Mouse (Mus musculus) adrenal gland, postnatal 36 days (tissue): ENCODE data around the gene Gm42906. TPM values are rescaled to one million over a fixed set of nuclear protein-coding genes. Genes with fewer than 3 reads are reported as not detected.
A peak's percentile ranks its signal among the peaks of the same experiment; 100 is the strongest.

Experiments used
- DNase-seq, 2 experiments: peaks; one replicate each; pipeline ENCODE4 v3.0.0; 2021; ENCODE audit warnings: mixed read lengths in 1 of 2
- long read RNA-seq, 2 experiments: library from polyadenylated mRNA; stranded (forward); transcript quantifications; one replicate each; pipeline ENCODE4 v2.0.0; 2021; ENCODE audit warnings: borderline sequencing depth in 2 of 2
- total RNA-seq, 2 experiments: library from RNA; stranded (reverse); gene quantifications; 2 replicates each; pipeline ENCODE4 v1.2.3; 2021

The Gm42906 gene
- not detected for total RNA-seq
- long read RNA-seq, experiment 1, partial matches to known transcripts, result 0 of 7 reads
- long read RNA-seq, experiment 1, other reads (novel, unspliced or antisense), result 7 of 7 reads
- long read RNA-seq, experiment 2, partial matches to known transcripts, result 0 of 5 reads
- long read RNA-seq, experiment 2, other reads (novel, unspliced or antisense), result 5 of 5 reads

- no peak for DNase-seq
Measured at GRCm38 (mm10) chr5:151428113-151428756, at the start of gene Gm42906. Gene Gm42906, minus strand, starts transcription at chr5:151428163.

- DNase-seq, result no peak
Measured at GRCm38 (mm10) chr5:151445695-151446094, 17.7 kb upstream of the Gm42906 start.

- DNase-seq, result no peak
Measured at GRCm38 (mm10) chr5:151435106-151435505, 7.1 kb upstream of the Gm42906 start.

- no peak for DNase-seq
Measured at GRCm38 (mm10) chr5:151426466-151426865, 1.5 kb downstream of the Gm42906 start.

GRCm38 (mm10) chr5:151422692-151423091 is 5.3 kb downstream of the Gm42906 start:
- DNase-seq, result no peak

GRCm38 (mm10) chr5:151421859-151422258 is 6.1 kb downstream of the Gm42906 start:
- no peak for DNase-seq

- no peak for DNase-seq
Measured at GRCm38 (mm10) chr5:151418551-151418950, 9.4 kb downstream of the Gm42906 start.

- DNase-seq, result peak; percentile 50 to 51
Measured at GRCm38 (mm10) chr5:151417421-151418038, 10.4 kb downstream of the Gm42906 start.

GRCm38 (mm10) chr5:151416988-151417387 is 11.0 kb downstream of the Gm42906 start:
- DNase-seq, result no peak

GRCm38 (mm10) chr5:151413617-151414016 is 14.3 kb downstream of the Gm42906 start:
- DNase-seq, result no peak

- DNase-seq, result no peak
Measured at GRCm38 (mm10) chr5:151412666-151413463, 15.1 kb downstream of the Gm42906 start.

- DNase-seq, result no peak
Measured at GRCm38 (mm10) chr5:151410006-151410405, 18.0 kb downstream of the Gm42906 start.

- no peak for DNase-seq
Measured at GRCm38 (mm10) chr5:151409282-151409681, 18.7 kb downstream of the Gm42906 start.

- no peak for DNase-seq
Measured at GRCm38 (mm10) chr5:151408124-151408900, 19.7 kb downstream of the Gm42906 start.

- DNase-seq, result no peak
Measured at GRCm38 (mm10) chr5:151407493-151407892, 20.5 kb downstream of the Gm42906 start.

GRCm38 (mm10) chr5:151406276-151406675 is 21.7 kb downstream of the Gm42906 start:
- no peak for DNase-seq

GRCm38 (mm10) chr5:151405314-151405903 is 22.6 kb downstream of the Gm42906 start:
- no peak for DNase-seq

- DNase-seq, result no peak
Measured at GRCm38 (mm10) chr5:151403586-151403985, 24.4 kb downstream of the Gm42906 start.

- DNase-seq, result no peak
Measured at GRCm38 (mm10) chr5:151400557-151400944, 27.4 kb downstream of the Gm42906 start.

- no peak for DNase-seq
Measured at GRCm38 (mm10) chr5:151399918-151400556, 27.9 kb downstream of the Gm42906 start.

GRCm38 (mm10) chr5:151396119-151396518 is 31.8 kb downstream of the Gm42906 start:
- DNase-seq, result no peak
